Comparison of ENCODE assay signal across 8 mouse cellular contexts in genomic region chr12:33035719-33036521, GRCm38 (mm10). TPM values are rescaled to one million over a fixed set of nuclear protein-coding genes. Genes with fewer than 3 reads are reported as not detected.
DNase-seq lines count a peak whose midpoint lies in the region; ATAC-seq and TF ChIP-seq lines count a peak whose summit lies in the region.

No protein-coding gene starts in this region.

- TF ChIP-seq CTCF in testis, adult 2 months (IDR thresholded peaks at IDR 0.05; ENCODE audit: control insufficient read depth, insufficient read depth, insufficient replicate concordance, low read depth, low read length) = no peak
- TF ChIP-seq CTCF in heart, postnatal 0 days (IDR thresholded peaks at IDR 0.05; ENCODE audit: low read depth) = no peak

- 16% methylated on average over 21 of the region's 21 CpGs for WGBS in forebrain, embryonic 11.5 days
- 13% methylated on average over 21 of the region's 21 CpGs for WGBS in heart, postnatal 0 days

- H3K4me2 ChIP-seq in forebrain, embryonic 11.5 days (ENCODE audit: low read depth, low read length, severe bottlenecking) = peak overlapping the region; percentile 35
- peak overlapping the region; percentile 48 for H3K4me2 ChIP-seq in heart, postnatal 0 days (ENCODE audit: low read depth, low read length)

- H3K9me3 ChIP-seq in forebrain, embryonic 11.5 days (ENCODE audit: control insufficient read depth, low read length) = no peaks in the 10 kb centered on the region
- H3K9me3 ChIP-seq in heart, postnatal 0 days (replicated peaks; ENCODE audit: control insufficient read depth, low read length) = no peaks in the 10 kb centered on the region

- peak overlapping the region; percentile 16; the same call in 1 of the 2 replicates for H3K9ac ChIP-seq in forebrain, embryonic 11.5 days (ENCODE audit: low read length)
- H3K9ac ChIP-seq in heart, postnatal 0 days (replicated peaks; ENCODE audit: low read depth, low read length) = no peak overlapping the region

- peak; percentile 86 for ATAC-seq in forebrain, embryonic 11.5 days (replicated peaks; ENCODE audit: low FRiP score)
- no peak for ATAC-seq in heart, postnatal 0 days (ENCODE audit: insufficient read depth, low read depth)

- no peak for DNase-seq in testis, postnatal 14 days (ENCODE audit: low spot score)
- DNase-seq in forebrain, embryonic 11.5 days (ENCODE audit: low spot score) = peak; percentile 84
- DNase-seq in heart, postnatal 0 days (ENCODE audit: low spot score) = peak; percentile 55
- peak; percentile 74 to 87 for DNase-seq in layer of hippocampus, adult 18-20 months (ENCODE audit: low spot score in 2 of 2)
- DNase-seq in lung, postnatal 10 days = peak; percentile 65
- DNase-seq in right cerebral cortex, postnatal 10 days (ENCODE audit: low spot score in 2 of 2) = peak; percentile 94 to 95
- no peak for DNase-seq in urinary bladder, postnatal 10 days (ENCODE audit: low spot score)

- no peaks in the 10 kb centered on the region for H3K36me3 ChIP-seq in testis, adult 2 months (ENCODE audit: control insufficient read depth, insufficient read depth, low read length)
- no peaks in the 10 kb centered on the region for H3K36me3 ChIP-seq in forebrain, embryonic 11.5 days (ENCODE audit: control insufficient read depth, insufficient read depth, low read length)
- no peaks in the 10 kb centered on the region for H3K36me3 ChIP-seq in heart, postnatal 0 days (replicated peaks; ENCODE audit: control insufficient read depth, insufficient read depth, low read length)

- no peaks in the 10 kb centered on the region for H3K27me3 ChIP-seq in testis, adult 2 months (ENCODE audit: control insufficient read depth, insufficient read depth, low read length)
- H3K27me3 ChIP-seq in forebrain, embryonic 11.5 days (ENCODE audit: control insufficient read depth, insufficient read depth, low read length) = peaks cover 8% of the 10 kb centered on the region
- no peaks in the 10 kb centered on the region for H3K27me3 ChIP-seq in heart, postnatal 0 days (ENCODE audit: control insufficient read depth, insufficient read depth, low read length)

- H3K27ac ChIP-seq in testis, adult 2 months (ENCODE audit: control insufficient read depth, insufficient read depth, low read depth, low read length) = no peak overlapping the region
- H3K27ac ChIP-seq in forebrain, embryonic 11.5 days (ENCODE audit: low read depth, low read length) = peak overlapping the region; percentile 71
- H3K27ac ChIP-seq in heart, postnatal 0 days (ENCODE audit: low read depth) = peak overlapping the region; percentile 47

- no peak for TF ChIP-seq EP300 in heart, postnatal 0 days (IDR thresholded peaks at IDR 0.05; ENCODE audit: low read depth)

- TF ChIP-seq POLR2A in testis, adult 2 months (IDR thresholded peaks at IDR 0.05; ENCODE audit: control insufficient read depth, low read depth, low read length) = no peak

- H3K4me1 ChIP-seq in testis, adult 2 months (ENCODE audit: control insufficient read depth, insufficient read depth, low read length) = peaks cover 3% of the 10 kb centered on the region; the same call in 1 of the 2 replicates
- peaks cover 14% of the 10 kb centered on the region; the same call in 1 of the 2 replicates for H3K4me1 ChIP-seq in forebrain, embryonic 11.5 days (replicated peaks; ENCODE audit: control insufficient read depth, insufficient read depth, low read length)
- H3K4me1 ChIP-seq in heart, postnatal 0 days (ENCODE audit: control insufficient read depth, insufficient read depth) = peaks cover 25% of the 10 kb centered on the region

- H3K4me3 ChIP-seq in testis, adult 2 months (ENCODE audit: control insufficient read depth, low read depth, low read length) = peak overlapping the region; percentile 44
- 0 out of 2 replicates have a peak overlapping the region, but pooled peaks have one; percentile 5 for H3K4me3 ChIP-seq in forebrain, embryonic 11.5 days (ENCODE audit: low read depth, low read length)
- H3K4me3 ChIP-seq in heart, postnatal 0 days (ENCODE audit: low read depth, low read length) = peak overlapping the region; percentile 6; the same call in 1 of the 2 replicates

RNA-seq across cellular contexts. Expression of gene Cdhr3, which starts 56.8 kb away (rescaled TPM):
- 0.02 TPM in 1 of 2 replicates, not detected in the other for polyA plus RNA-seq in testis, adult 2 months (2012; rRNA removed)
- polyA plus RNA-seq in forebrain, embryonic 11.5 days (2014; fragmentation: Nextera tagmentation; extraction: Ambion mirVana) = not detected in 2 replicates
- 1.5 TPM in 1 of 2 replicates, not detected in the other for total RNA-seq in heart, postnatal 0 days (2014; rRNA removed; ENCODE audit: low replicate concordance)
- 0.73 and 1.2 TPM in 2 replicates for polyA plus RNA-seq in heart, postnatal 0 days (2015; fragmentation: Nextera tagmentation; extraction: Ambion mirVana)
- total RNA-seq in layer of hippocampus, adult 18-20 months (2021) = 1 to 10 TPM; 1.3 to 1.8 TPM

Comparison
In these comparisons a context has a peak if more than half of its experiments do, and no peak if none do; other contexts are left out.
1. DNase-seq: peak in forebrain, embryonic 11.5 days (single experiment), heart, postnatal 0 days (single experiment), layer of hippocampus, adult 18-20 months (2 of 2), lung, postnatal 10 days (single experiment) and right cerebral cortex, postnatal 10 days (2 of 2); none in testis, postnatal 14 days (single experiment) and urinary bladder, postnatal 10 days (single experiment).
2. Peak in every context shown above with its lines, with median percentiles within 50 percentile points of each other: H3K4me3 ChIP-seq.